Mouse (Mus musculus): ENCODE data around the gene Crygb. TPM values are rescaled to one million over a fixed set of nuclear protein-coding genes. Genes with fewer than 3 reads are reported as not detected.
"Not testable (repeated sequence)": the region's sequence is repeated elsewhere in the genome, so short reads cannot be mapped to it uniquely, and the experiment has no call there.

Crygb gene
- polyA plus RNA-seq, 1 experiment from 2014 or later = not detected

DNA sequence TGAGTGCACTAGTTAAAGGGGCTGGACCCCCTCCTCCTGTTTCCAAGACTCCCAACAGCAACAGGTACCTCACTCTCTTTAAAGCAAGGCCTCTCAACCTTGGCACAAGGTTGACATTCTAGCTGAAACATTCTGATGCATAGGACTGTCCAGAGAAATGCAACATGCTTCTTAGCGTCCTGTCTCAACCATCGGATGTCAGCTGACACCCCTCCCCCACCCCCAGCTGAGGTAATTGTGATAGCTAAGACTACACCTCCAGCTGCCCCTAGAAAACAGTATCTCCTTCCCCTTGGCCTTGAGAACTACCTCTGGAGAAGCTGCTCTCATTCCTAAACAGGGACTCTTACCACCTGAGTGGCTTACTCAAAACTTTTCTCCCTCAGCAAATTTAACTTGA is 29.9 kb downstream of the Crygb start:
- H3K4me2 ChIP-seq = no peak overlapping the region
- no peaks in the 10 kb centered on the region for H3K36me3 ChIP-seq (replicated peaks)
- no peak overlapping the region for H3K27ac ChIP-seq
- no peak overlapping the region for H3K9ac ChIP-seq
- no peak for ATAC-seq (ENCODE audit: low FRiP score)
- 0 out of 2 replicates have a peak, but pooled peaks cover 6% of the 10 kb centered on the region for H3K27me3 ChIP-seq
- H3K4me3 ChIP-seq (replicated peaks) = no peak overlapping the region
- H3K4me1 ChIP-seq = peaks cover 12% of the 10 kb centered on the region
- no peaks in the 10 kb centered on the region for H3K9me3 ChIP-seq
- WGBS = 37% methylated on average over 2 of the region's 2 CpGs

DNA sequence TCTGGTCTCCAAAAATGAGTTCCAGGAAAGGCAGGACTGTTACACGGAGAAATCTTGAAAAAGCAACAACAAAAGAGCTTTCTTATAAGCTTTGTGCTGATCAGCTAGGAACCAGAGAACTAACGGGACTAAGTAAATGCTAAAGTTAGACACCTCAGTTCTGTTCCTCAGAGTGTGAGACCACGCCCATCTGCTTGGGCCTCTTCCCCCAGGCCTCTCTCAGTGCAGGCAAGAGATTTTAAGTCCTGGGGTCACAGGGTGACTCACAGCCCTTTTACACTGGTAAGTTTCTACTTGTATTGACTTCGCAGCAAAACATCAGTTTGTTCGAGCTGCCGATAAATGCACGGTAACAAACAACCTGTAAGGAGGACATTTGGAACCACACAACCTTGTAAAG is 30.4 kb downstream of the Crygb start:
- Histone ChIP-seq H3K4me2 (no peak overlapping the region), H3K36me3 (replicated peaks) (no peaks in the 10 kb centered on the region), H3K27ac (no peak overlapping the region), H3K4me3 (replicated peaks) (no peak overlapping the region), H3K4me1 (peaks cover 12% of the 10 kb centered on the region), H3K9me3 (no peaks in the 10 kb centered on the region), H3K27me3 (0 out of 2 replicates have a peak, but pooled peaks cover 6% of the 10 kb centered on the region), H3K9ac (no peak overlapping the region)
- 53% methylated on average over 7 of the region's 7 CpGs for WGBS
- no peak for ATAC-seq (ENCODE audit: low FRiP score)

DNA sequence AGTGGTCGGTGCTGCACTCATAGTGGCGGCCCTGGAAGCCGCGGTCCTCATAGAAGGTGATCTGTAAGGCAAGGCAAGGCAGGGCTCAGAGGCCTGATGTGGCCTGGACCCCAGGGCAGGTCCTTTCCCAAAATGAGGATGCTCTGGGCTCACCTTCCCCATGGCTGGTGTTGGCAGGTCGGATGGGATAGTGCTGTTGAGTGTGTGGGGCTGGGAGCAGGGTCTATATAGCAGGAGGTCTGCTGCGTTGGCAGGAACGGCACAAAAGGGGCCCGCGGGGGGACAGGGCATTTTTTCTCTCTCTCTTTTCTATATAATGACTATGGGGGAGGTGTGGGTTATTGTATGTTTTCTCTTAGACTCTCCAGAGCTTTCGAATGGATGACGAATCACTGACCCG is 31.1 kb downstream of the Crygb start, which contains the start of gene Cryge:
Gene Cryge, minus strand, starts transcription at position 198 of the 400 bp plus-strand sequence.
- not testable (repeated sequence) for H3K9ac ChIP-seq; H3K27ac ChIP-seq; H3K4me3 ChIP-seq (replicated peaks); ATAC-seq (ENCODE audit: low FRiP score); H3K36me3 ChIP-seq (replicated peaks); H3K27me3 ChIP-seq; H3K9me3 ChIP-seq; H3K4me2 ChIP-seq
- H3K4me1 ChIP-seq = peaks cover 12% of the 10 kb centered on the region
- WGBS = 40% methylated on average over 11 of the region's 12 CpGs

GRCm38 (mm10) chr1:65048781-65049180 is 33.3 kb downstream of the Crygb start:
- no peak overlapping the region for H3K4me2 ChIP-seq
- no peak for ATAC-seq (ENCODE audit: low FRiP score)
- H3K27me3 ChIP-seq = 0 out of 2 replicates have a peak, but pooled peaks cover 6% of the 10 kb centered on the region
- H3K36me3 ChIP-seq (replicated peaks) = no peaks in the 10 kb centered on the region
- H3K4me1 ChIP-seq = peaks cover 12% of the 10 kb centered on the region
- no peak overlapping the region for H3K4me3 ChIP-seq (replicated peaks)
- 60% methylated on average over 12 of the region's 12 CpGs for WGBS
- H3K27ac ChIP-seq = no peak overlapping the region
- H3K9ac ChIP-seq = no peak overlapping the region
- no peaks in the 10 kb centered on the region for H3K9me3 ChIP-seq

GRCm38 (mm10) chr1:65046401-65047109 is 35.5 kb downstream of the Crygb start:
- Histone ChIP-seq H3K27me3 (0 out of 2 replicates have a peak, but pooled peaks cover 6% of the 10 kb centered on the region), H3K36me3 (replicated peaks) (no peaks in the 10 kb centered on the region), H3K9ac (no peak overlapping the region), H3K4me3 (replicated peaks) (no peak overlapping the region), H3K4me2 (no peak overlapping the region; the same call in 1 of the 2 replicates), H3K9me3 (no peaks in the 10 kb centered on the region), H3K4me1 (peaks cover 7% of the 10 kb centered on the region), H3K27ac (no peak overlapping the region)
- WGBS = 40% methylated on average over 8 of the region's 8 CpGs
- ATAC-seq (ENCODE audit: low FRiP score) = no peak; the same call in 1 of the 2 replicates

DNA sequence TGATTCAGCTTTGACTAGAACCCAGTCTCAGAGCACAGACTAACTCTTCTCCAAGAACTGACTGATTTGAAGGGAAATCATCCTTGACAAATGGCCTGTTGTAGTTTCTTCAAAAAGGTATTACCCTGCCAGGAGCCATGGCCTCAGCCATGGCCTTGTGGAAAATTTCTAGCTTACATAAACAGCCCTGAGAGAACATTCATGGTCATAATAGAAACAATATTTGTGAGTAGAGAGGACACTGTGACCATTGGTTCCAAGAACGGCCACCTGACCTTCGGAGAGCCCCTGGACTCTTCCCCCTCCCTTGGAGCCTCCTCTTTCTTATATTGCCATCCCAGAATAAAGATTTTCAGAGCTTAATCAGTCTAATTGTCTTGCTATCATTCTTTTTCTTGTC is 38.7 kb downstream of the Crygb start:
- Histone ChIP-seq H3K27ac (no peak overlapping the region), H3K9ac (no peak overlapping the region), H3K36me3 (replicated peaks) (no peaks in the 10 kb centered on the region), H3K4me1 (no peaks in the 10 kb centered on the region), H3K4me2 (no peak overlapping the region), H3K27me3 (no peaks in the 10 kb centered on the region), H3K4me3 (replicated peaks) (no peak overlapping the region), H3K9me3 (no peaks in the 10 kb centered on the region)
- 82% methylated on average over 2 of the region's 2 CpGs for WGBS
- no peak for ATAC-seq (ENCODE audit: low FRiP score)

GRCm38 (mm10) chr1:65041837-65042236 is 40.3 kb downstream of the Crygb start:
- Histone ChIP-seq H3K9ac (no peak overlapping the region), H3K4me1 (no peaks in the 10 kb centered on the region), H3K4me3 (replicated peaks) (no peak overlapping the region), H3K36me3 (replicated peaks) (no peaks in the 10 kb centered on the region), H3K27me3 (no peaks in the 10 kb centered on the region), H3K27ac (no peak overlapping the region), H3K4me2 (no peak overlapping the region), H3K9me3 (no peaks in the 10 kb centered on the region)
- no peak for ATAC-seq (ENCODE audit: low FRiP score)
- 92% methylated on average over 3 of the region's 3 CpGs for WGBS

DNA sequence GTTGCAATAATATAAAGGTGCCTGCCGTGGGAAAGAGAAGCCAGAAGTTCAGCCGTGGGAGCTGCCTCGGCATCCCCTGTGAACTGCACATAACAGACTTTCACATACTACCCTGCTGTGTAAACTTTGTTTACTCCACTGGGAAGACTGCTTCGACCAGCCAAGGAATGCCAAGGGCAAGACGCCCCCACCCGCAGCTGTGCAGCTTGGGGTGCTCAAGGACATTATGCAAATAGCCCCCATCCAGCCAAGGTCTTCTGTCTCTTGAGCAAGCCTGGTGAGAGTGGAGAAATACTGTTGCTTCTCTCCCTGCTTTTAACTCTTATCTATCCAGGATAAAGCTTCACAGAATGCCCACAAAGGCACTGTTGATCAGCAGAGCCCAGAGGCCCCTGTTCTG is 41.3 kb downstream of the Crygb start:
- no peak overlapping the region for H3K27ac ChIP-seq
- H3K27me3 ChIP-seq = no peaks in the 10 kb centered on the region
- no peak overlapping the region for H3K4me2 ChIP-seq
- 83% methylated on average over 6 of the region's 6 CpGs for WGBS
- no peaks in the 10 kb centered on the region for H3K36me3 ChIP-seq (replicated peaks)
- no peak overlapping the region for H3K4me3 ChIP-seq (replicated peaks)
- ATAC-seq (ENCODE audit: low FRiP score) = no peak
- H3K4me1 ChIP-seq = no peaks in the 10 kb centered on the region
- no peaks in the 10 kb centered on the region for H3K9me3 ChIP-seq
- H3K9ac ChIP-seq = no peak overlapping the region

DNA sequence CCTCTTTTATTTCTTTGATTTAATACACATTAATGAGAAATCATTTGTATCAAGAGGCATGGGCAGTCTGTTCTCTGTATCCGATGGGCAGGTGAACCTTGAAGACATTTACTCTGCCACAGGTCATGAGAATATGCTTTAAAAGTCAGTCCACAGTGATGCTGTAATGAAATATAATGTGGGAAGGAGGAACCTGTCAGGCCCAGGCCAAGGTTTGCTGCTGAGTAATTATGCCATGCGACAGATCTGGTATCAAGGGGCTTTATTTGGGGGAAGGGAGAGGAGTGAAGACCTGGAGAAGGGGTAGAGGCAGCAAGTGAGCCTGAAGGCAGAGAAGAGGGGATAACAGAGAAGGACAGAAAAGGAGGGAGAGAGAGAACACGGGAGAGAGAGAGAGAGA is 42.4 kb downstream of the Crygb start:
- Histone ChIP-seq H3K9me3 (no peaks in the 10 kb centered on the region), H3K9ac (no peak overlapping the region), H3K4me1 (no peaks in the 10 kb centered on the region), H3K27me3 (no peaks in the 10 kb centered on the region), H3K36me3 (replicated peaks) (no peaks in the 10 kb centered on the region), H3K4me2 (no peak overlapping the region), H3K4me3 (replicated peaks) (no peak overlapping the region), H3K27ac (no peak overlapping the region)
- no peak for ATAC-seq (ENCODE audit: low FRiP score)
- WGBS = 75% methylated on average over 3 of the region's 3 CpGs

GRCm38 (mm10) chr1:65037542-65037941 is 44.5 kb downstream of the Crygb start:
- ATAC-seq (ENCODE audit: low FRiP score) = no peak

GRCm38 (mm10) chr1:65035513-65035912 is 46.6 kb downstream of the Crygb start:
- H3K4me2 ChIP-seq = no peak overlapping the region
- no peaks in the 10 kb centered on the region for H3K27me3 ChIP-seq
- no peak for ATAC-seq (ENCODE audit: low FRiP score)
- no peaks in the 10 kb centered on the region for H3K9me3 ChIP-seq
- no peak overlapping the region for H3K4me3 ChIP-seq (replicated peaks)
- no peak overlapping the region for H3K27ac ChIP-seq
- H3K9ac ChIP-seq = no peak overlapping the region
- H3K36me3 ChIP-seq (replicated peaks) = no peaks in the 10 kb centered on the region
- WGBS = 39% methylated on average over 3 of the region's 3 CpGs
- H3K4me1 ChIP-seq = no peaks in the 10 kb centered on the region

More at GRCm38 (mm10) chr1:65037542-65037941, 44.5 kb downstream of the Crygb start:
- no peaks in the 10 kb centered on the region for H3K27me3 ChIP-seq
- H3K27ac ChIP-seq = no peak overlapping the region
- no peaks in the 10 kb centered on the region for H3K4me1 ChIP-seq
- no peak overlapping the region for H3K4me3 ChIP-seq (replicated peaks)
- WGBS = 88% methylated on average over 2 of the region's 2 CpGs
- no peak overlapping the region for H3K9ac ChIP-seq
- H3K4me2 ChIP-seq = no peak overlapping the region
- H3K36me3 ChIP-seq (replicated peaks) = no peaks in the 10 kb centered on the region
- no peaks in the 10 kb centered on the region for H3K9me3 ChIP-seq

GRCm38 (mm10) chr1:65032641-65033040 is 49.4 kb downstream of the Crygb start, which contains the start of gene Akr1cl:
Akr1cl (minus strand) TSS chr1:65032759.
- no peaks in the 10 kb centered on the region for H3K36me3 ChIP-seq (replicated peaks)
- H3K9ac ChIP-seq = no peak within 1 kb of the TSS
- no peaks in the 10 kb centered on the region for H3K4me1 ChIP-seq
- no peak within 1 kb of the TSS for H3K27ac ChIP-seq
- no peaks in the 10 kb centered on the region for H3K27me3 ChIP-seq
- H3K9me3 ChIP-seq = no peaks in the 10 kb centered on the region
- no peak within 1 kb of the TSS for H3K4me3 ChIP-seq (replicated peaks)
- no peak for ATAC-seq (ENCODE audit: low FRiP score)
- no peak within 1 kb of the TSS for H3K4me2 ChIP-seq

Data from forebrain, embryonic 12.5 days (tissue).